Mouse (Mus musculus) heart, embryonic 14.5 days (tissue): ENCODE data around the gene Bbc3. TPM values are rescaled to one million over a fixed set of nuclear protein-coding genes. Genes with fewer than 3 reads are reported as not detected.

Experiments used
- ATAC-seq: fragments of 200-750 bp; cut with Nextera tagmentation; 2 replicates; pipeline ENCODE4 v1.8.0; 2017; ENCODE audit warnings: low read depth, moderate TSS enrichment; ENCODE audit not compliant: insufficient number of reproducible peaks, insufficient read depth, low FRiP score
- H3K27ac ChIP-seq, 2 experiments: fragments of 200-500 bp in 1 of 2; fragments of 300-500 bp in 1 of 2; sonication (generic) in 1 of 2; replicated peaks in 1 of 2; 2 replicates each; pipeline ENCODE4 v1.5.1; 2012 to 2014; ENCODE audit warnings: low read depth in 2 of 2, low read length in 2 of 2, control low read depth in 1 of 2, mild to moderate bottlenecking in 1 of 2, mixed read lengths in 1 of 2; ENCODE audit not compliant: control insufficient read depth in 1 of 2, insufficient read depth in 1 of 2
- H3K27me3 ChIP-seq: fragments of 300-500 bp; sonication (generic); 2 replicates; pipeline ENCODE4 v1.6.1; 2014; ENCODE audit warnings: mild to moderate bottlenecking, low read length, control low read depth; ENCODE audit not compliant: control insufficient read depth, insufficient read depth
- H3K36me3 ChIP-seq: fragments of 300-500 bp; sonication (generic); 2 replicates; pipeline ENCODE4 v1.6.1; 2014; ENCODE audit warnings: mild to moderate bottlenecking, control low read depth, low read length, mixed read lengths; ENCODE audit not compliant: control insufficient read depth, insufficient read depth
- H3K4me1 ChIP-seq, 2 experiments: fragments of 200-500 bp in 1 of 2; fragments of 300-500 bp in 1 of 2; sonication (generic) in 1 of 2; 2 replicates each; pipeline ENCODE4 v1.6.1; 2012 to 2014; ENCODE audit warnings: low read length in 2 of 2, control low read depth in 1 of 2, mixed read lengths in 1 of 2; ENCODE audit not compliant: control insufficient read depth in 2 of 2, insufficient read depth in 2 of 2
- H3K4me2 ChIP-seq: fragments of 300-500 bp; sonication (generic); 2 replicates; pipeline ENCODE4 v1.6.1; 2014; ENCODE audit warnings: mild to moderate bottlenecking, low read length
- H3K4me3 ChIP-seq, 2 experiments: fragments of 200-500 bp in 1 of 2; fragments of 300-500 bp in 1 of 2; sonication (generic) in 1 of 2; 2 replicates each; pipeline ENCODE4 v1.5.1; 2012 to 2014; ENCODE audit warnings: low read length in 2 of 2, mild to moderate bottlenecking in 2 of 2, control low read depth in 1 of 2, low read depth in 1 of 2, moderate library complexity in 1 of 2; ENCODE audit not compliant: control insufficient read depth in 1 of 2, insufficient read depth in 1 of 2
- H3K9ac ChIP-seq: fragments of 300-500 bp; sonication (generic); 2 replicates; pipeline ENCODE4 v1.6.1; 2014; ENCODE audit warnings: mild to moderate bottlenecking, low read length
- H3K9me3 ChIP-seq: fragments of 300-500 bp; sonication (generic); 2 replicates; pipeline ENCODE4 v1.6.1; 2016; ENCODE audit warnings: low read length, control low read depth; ENCODE audit not compliant: control insufficient read depth
- WGBS: fragments of 180-500 bp; shearing (Covaris S2); extraction: QIAGEN DNeasy Blood & Tissue Kit; methylation state at CpG from one replicate; pipeline ENCODE4 v1.1.7; 2014; 5-methylcytosine and 5-hydroxymethylcytosine counted together
- polyA plus RNA-seq: library from polyadenylated mRNA; unstranded; fragments of >200 nt; fragmentation: Nextera tagmentation; extraction: Ambion mirVana; gene quantifications from 2 replicates; pipeline ENCODE4 v1.2.1, GENCODE M21; 2014

The Bbc3 gene
- polyA plus RNA-seq, 1 experiment from 2014 or later = 5.2 TPM

DNA sequence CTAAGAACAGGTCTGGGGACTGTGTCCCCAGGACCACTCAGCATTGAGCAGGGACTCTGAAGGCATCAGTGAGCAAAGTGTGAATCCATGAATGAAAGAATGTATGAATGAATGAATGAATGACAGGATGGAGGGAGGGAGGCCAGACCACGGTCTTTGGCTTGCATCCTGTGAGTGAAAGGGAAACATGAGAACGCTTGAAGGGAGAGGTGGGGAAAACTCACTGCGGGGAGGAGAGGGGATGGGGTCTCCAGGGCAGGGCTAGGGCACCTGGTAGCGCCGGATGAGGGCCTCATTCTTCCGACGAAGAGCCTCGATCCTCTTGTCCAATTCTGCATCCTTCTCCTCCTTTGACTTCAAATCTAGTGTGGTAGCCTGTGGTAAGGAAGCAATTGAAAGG lies 24.2 kb upstream of the Bbc3 start:
- no peak overlapping the region for H3K9ac ChIP-seq
- peaks cover 50% of the 10 kb centered on the region for H3K36me3 ChIP-seq
- no peak overlapping the region for H3K4me3 ChIP-seq
- peaks cover 4 to 8% of the 10 kb centered on the region in 2 experiments for H3K4me1 ChIP-seq
- ATAC-seq = no peak
- no peaks in the 10 kb centered on the region for H3K9me3 ChIP-seq
- WGBS = 90% methylated on average over 8 of the region's 8 CpGs
- H3K4me2 ChIP-seq = no peak overlapping the region
- no peak overlapping the region for H3K27ac ChIP-seq
- no peaks in the 10 kb centered on the region for H3K27me3 ChIP-seq

DNA sequence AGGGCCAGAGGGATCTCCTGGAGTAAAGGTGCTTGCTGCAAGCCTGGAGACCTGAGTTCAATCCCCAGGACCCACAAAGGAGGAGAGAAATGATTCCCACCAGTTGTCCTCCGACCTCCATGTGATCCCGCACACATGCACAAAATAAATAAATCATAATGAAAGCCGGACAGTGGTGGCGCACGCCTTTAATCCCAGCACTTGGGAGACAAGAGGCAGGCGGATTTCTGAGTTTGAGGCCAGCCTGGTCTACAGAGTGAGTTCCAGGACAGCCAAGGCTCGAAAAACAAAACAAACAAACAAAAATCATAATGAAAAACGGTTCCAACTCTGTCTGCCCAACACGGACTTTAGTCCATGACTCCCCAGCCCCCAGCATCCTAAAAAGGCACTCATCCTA lies 23.3 kb upstream of the Bbc3 start:
- peak overlapping the region in 1 of 2 experiments; percentile 97; a peak in 2 of 4 replicates for H3K27ac ChIP-seq
- 73% methylated on average over 9 of the region's 9 CpGs for WGBS
- peak overlapping the region; percentile 67 for H3K4me2 ChIP-seq
- no peaks in the 10 kb centered on the region for H3K9me3 ChIP-seq
- no peak for ATAC-seq
- H3K4me1 ChIP-seq = peaks cover 4 to 8% of the 10 kb centered on the region in 2 experiments
- peak overlapping the region in 1 of 2 experiments; percentile 64; a peak in 1 of 4 replicates for H3K4me3 ChIP-seq
- no peaks in the 10 kb centered on the region for H3K27me3 ChIP-seq
- H3K9ac ChIP-seq = no peak overlapping the region
- H3K36me3 ChIP-seq = peaks cover 44% of the 10 kb centered on the region

DNA sequence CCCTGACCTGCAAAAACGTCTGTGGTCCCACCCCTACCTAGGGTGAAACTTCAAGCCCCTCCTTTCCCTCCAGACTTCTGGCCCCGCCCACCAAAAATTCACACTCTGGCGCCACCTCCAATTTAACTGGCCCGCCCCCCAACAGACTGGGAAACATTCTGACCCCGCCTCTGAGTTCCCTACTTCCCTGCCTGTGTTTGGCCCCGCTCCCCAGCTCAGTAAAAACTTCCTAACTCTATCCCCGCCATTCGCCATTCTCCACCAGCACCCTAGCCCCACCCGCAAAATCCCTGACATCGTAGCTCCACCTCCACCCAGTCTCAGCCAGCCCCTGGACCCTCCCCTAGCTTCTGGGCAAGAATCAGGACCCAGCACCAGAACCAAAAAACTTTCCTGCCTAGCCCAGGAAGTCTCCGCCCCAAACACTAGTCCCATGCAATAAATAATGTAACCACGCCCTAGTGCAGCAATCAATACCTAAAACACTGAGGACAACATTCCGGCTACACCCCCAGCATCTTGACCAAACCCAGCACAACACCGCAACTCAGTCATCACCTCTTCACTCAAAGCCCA lies 22.7 kb upstream of the Bbc3 start:
- Histone ChIP-seq H3K4me3 (peak overlapping the region; percentile 49 to 64), H3K9ac (peak overlapping the region; percentile 44), H3K27me3 (no peaks in the 10 kb centered on the region), H3K36me3 (peaks cover 37% of the 10 kb centered on the region), H3K4me1 (peaks cover 4 to 8% of the 10 kb centered on the region in 2 experiments), H3K9me3 (no peaks in the 10 kb centered on the region), H3K27ac (peak overlapping the region; percentile 12 to 97; a peak in 3 of 4 replicates), H3K4me2 (peak overlapping the region; percentile 67)
- 6% methylated on average over 14 of the region's 14 CpGs for WGBS
- ATAC-seq = peak; percentile 32

DNA sequence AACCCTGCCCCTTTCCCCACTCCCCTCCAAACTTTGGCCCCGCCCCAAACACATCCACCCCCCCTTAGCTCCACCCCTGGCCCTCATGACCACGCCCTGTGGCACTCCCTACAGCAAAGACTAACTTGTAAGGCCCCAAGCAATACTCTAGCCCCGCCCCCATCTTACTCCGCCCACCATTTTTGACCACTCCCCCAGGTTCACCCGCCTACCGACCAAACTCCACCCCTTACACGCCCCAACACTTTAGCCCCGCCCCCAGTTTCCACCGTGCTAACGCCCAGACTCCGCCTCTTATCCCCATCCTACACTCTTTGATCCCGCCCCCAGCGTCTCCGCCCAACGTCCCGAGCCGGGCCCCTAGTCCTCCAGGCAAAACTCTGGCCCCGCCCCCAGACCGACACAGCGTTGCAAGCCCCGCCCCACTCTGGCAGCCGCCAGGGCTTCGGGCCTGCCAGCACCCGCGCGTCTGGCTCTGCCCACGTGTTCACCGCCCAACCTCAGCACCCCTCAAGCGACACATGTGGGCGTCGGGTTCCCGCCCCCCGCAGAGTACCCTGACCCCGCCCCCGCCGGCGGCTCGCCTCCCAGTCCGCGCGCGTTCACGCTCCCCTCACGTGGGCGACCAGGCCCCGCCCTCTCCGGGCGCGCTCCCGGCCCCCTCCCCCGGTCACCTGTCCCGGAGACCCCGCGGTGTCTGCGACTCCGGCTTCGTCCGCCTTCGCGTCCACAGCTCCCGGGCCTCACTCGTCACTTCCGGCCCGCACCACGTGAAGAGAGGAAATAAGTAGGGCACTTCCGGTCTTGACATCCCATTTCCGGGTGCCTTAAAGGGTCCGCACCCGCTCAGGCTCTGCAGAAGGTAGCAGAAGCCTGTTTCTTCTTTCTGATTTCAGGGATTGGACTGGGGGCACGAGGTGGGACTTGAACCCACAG lies 21.9 kb upstream of the Bbc3 start, which contains the start of gene Ccdc9:
TSS of gene Ccdc9 (minus strand) at position 770 of the 936 bp plus-strand sequence.
- Histone ChIP-seq H3K36me3 (peaks cover 30% of the 10 kb centered on the region), H3K9ac (peak within 1 kb of the TSS; percentile 83), H3K9me3 (no peaks in the 10 kb centered on the region), H3K4me3 (peak within 1 kb of the TSS; percentile 49 to 64), H3K27ac (peak within 1 kb of the TSS; percentile 77 to 97), H3K4me2 (peak within 1 kb of the TSS; percentile 67), H3K4me1 (peaks cover 4 to 8% of the 10 kb centered on the region in 2 experiments), H3K27me3 (no peaks in the 10 kb centered on the region)
- WGBS = under 1% methylated on average over 67 of the region's 70 CpGs
- peak; percentile 92 for ATAC-seq

DNA sequence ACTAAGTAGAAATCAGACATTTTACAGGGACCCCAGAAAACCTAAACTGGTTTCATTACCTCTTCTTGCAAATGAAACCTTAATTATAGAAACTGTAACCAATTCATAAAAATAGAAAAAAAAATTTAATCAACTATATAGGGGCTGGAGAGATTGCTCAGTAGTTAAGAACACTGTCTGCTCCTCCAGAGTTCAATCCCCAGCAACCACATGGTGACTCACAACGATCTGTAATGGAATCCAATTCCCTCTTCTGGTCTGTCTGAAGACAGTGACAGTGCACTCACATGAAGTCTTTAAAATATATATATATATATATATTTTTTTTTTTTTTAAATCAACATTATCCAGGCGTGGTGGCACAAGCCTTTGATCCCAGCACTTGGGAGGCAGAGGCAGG lies 21.2 kb upstream of the Bbc3 start:
- Histone ChIP-seq H3K27me3 (no peaks in the 10 kb centered on the region), H3K4me2 (peak overlapping the region; percentile 67), H3K4me3 (peak overlapping the region; percentile 49 to 64), H3K36me3 (peaks cover 22% of the 10 kb centered on the region), H3K4me1 (peaks cover 4 to 8% of the 10 kb centered on the region in 2 experiments), H3K9ac (peak overlapping the region; percentile 83), H3K9me3 (no peaks in the 10 kb centered on the region), H3K27ac (peak overlapping the region; percentile 77 to 97)
- WGBS = 77% methylated on average over 2 of the region's 2 CpGs
- no peak for ATAC-seq

DNA sequence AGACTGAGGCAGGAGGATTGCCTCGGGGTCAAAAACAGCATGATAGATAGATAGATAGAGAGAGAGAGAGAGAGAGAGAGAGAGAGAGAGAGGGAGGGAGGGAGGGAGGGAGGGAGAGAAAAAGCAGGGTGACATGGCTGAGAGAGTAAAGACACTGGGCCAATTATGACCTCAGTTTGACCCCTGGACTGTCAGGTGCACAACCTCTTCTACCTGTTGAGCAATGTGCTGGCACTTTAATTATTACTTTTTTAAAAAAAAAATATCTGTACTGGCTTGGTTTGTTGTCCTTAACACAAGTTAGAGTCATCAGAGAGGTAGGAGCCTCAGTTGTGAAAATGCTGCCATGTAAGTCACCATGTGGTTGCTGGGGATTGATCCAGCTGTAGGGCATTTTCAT lies 20.4 kb upstream of the Bbc3 start:
- ATAC-seq = no peak
- 79% methylated on average over 1 of the region's 1 CpGs for WGBS

DNA sequence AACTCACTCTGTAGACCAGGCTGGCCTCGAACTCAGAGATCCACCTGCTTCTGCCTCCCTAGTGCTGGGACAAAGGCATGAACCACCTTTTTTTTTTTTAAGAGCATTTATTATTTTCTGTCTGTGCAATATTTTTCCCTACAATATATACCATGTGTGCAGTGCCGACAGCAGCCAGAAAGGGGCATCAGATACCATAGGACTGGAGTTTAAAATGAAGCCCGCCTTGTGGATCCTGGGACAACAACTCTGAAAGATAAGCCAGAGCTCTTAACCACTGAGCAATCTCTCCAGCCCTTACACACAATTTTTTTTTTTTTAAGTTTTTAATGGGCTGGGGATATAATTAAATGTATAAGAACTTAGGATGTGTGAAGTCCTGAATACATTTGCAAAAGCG lies 13.8 kb upstream of the Bbc3 start:
- no peak overlapping the region for H3K9ac ChIP-seq
- no peaks in the 10 kb centered on the region for H3K36me3 ChIP-seq
- H3K27ac ChIP-seq = peak overlapping the region; percentile 87 to 88
- 19% methylated on average over 4 of the region's 4 CpGs for WGBS
- H3K9me3 ChIP-seq = no peaks in the 10 kb centered on the region
- H3K27me3 ChIP-seq = no peaks in the 10 kb centered on the region
- peaks cover 7 to 20% of the 10 kb centered on the region in 2 experiments for H3K4me1 ChIP-seq
- no peak for ATAC-seq
- peak overlapping the region; percentile 79 for H3K4me2 ChIP-seq
- peak overlapping the region in 1 of 2 experiments; percentile 53; a peak in 1 of 4 replicates for H3K4me3 ChIP-seq

More for the DNA sequence above, 20.4 kb upstream of the Bbc3 start:
- Histone ChIP-seq H3K4me1 (peaks cover 4 to 8% of the 10 kb centered on the region in 2 experiments), H3K9me3 (no peaks in the 10 kb centered on the region), H3K9ac (no peak overlapping the region), H3K4me3 (no peak overlapping the region), H3K27me3 (no peaks in the 10 kb centered on the region), H3K4me2 (no peak overlapping the region), H3K27ac (no peak overlapping the region), H3K36me3 (peaks cover 15% of the 10 kb centered on the region)
